Mouse (Mus musculus) monocyte, adult 5-6 weeks (primary cell): ENCODE results near the gene Micall1. TPM values are rescaled to one million over a fixed set of nuclear protein-coding genes. Genes with fewer than 3 reads are reported as not detected.

Experiments
- ATAC-seq: fragments of 153-309, 156-312 bp; replicated peaks from 2 replicates; pipeline ENCODE4 v1.8.0; 2017; ENCODE audit warnings: mild to moderate bottlenecking; ENCODE audit not compliant: low TSS enrichment, insufficient number of reproducible peaks, severe bottlenecking, poor library complexity, low FRiP score
- total RNA-seq: library from RNA; stranded (forward); fragments of 200-1000, 200-491, 200-594 nt; gene quantifications from 3 replicates; pipeline ENCODE4 v1.2.3, GENCODE M21; 2017

Micall1 gene
- 12.9 to 26.3 TPM (median 16.2 TPM) in 3 replicates for total RNA-seq

DNA sequence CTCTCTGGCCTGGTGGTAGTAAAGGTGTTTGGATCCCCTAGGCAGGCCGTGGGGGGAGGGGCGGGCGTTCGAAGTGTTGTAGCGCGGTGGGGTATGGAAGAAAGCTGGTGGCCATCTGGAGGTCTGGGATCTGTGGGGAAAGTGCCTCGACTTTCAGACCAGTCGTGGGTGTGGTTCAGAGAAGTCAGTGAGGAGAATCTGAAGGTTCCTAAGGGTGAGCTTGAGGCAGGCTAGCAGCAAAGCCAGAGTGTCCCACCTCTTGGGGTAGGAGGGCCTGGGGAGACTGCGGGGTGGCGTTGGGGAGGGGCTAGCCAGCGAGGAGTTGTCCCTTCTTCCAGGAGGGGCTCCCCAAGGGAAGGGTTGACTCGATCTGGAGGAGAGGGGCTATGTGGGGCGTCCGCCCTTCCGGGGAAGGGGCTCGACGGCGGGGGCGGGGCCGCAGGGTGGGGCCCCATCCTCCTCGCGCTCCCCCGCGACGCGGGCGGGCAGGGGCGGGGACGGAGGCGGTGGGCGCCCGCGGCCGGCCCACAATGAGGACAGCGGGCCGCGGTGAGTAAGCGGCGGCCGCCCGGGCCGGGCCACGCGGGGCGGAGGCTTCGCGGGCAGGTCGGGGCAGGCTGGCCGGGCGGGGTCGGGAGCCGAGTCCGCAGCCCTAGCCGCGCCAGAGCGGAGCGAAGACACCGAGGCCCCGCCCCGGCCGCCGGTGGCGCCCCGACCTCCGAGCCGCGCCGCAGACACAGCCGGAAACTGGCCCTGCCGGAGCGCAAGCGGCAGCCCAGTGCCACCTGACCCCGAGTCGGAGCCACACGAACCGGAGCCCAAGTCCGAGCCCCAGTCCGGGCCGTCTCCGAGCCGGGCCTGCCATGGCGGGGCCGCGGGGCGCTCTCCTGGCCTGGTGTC lies at the start of gene Micall1:
TSS of gene Micall1 (plus strand) at position 478 of the 900 bp plus-strand sequence.
- ATAC-seq = peak; percentile 28; the same call in 1 of the 2 replicates

DNA sequence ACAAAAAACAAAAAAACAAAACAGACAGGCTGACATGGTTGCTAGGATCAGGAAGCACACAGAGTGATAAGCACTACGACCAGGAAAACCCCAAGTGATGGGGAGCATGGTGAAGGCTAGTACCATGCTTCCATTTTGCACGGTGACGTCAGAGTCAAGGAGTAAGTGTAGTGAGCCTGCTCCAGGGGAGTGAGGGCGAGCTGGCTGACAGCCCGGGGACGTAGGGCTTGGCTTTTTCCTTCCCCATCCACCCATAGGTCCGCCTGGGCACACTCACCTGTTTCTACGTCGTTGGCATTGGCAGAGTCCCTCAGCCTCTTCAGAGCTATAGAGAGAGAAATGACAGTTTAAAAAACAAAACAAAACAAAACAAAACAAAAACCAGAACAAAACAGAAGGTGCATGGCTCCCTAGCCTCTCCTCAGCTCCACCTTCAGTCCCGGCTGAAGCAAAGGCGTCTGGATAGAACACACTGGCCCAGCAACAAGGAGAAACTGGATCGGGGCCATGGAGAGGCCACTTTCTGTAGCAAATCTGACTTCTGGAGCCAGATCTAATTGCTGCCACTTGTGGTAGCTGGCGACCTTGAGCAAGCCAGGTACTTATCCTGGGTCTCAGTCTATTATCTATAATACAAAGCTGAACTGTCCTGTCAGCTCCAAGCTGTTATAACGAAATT lies 47.7 kb upstream of the Micall1 start:
- no peak for ATAC-seq

DNA sequence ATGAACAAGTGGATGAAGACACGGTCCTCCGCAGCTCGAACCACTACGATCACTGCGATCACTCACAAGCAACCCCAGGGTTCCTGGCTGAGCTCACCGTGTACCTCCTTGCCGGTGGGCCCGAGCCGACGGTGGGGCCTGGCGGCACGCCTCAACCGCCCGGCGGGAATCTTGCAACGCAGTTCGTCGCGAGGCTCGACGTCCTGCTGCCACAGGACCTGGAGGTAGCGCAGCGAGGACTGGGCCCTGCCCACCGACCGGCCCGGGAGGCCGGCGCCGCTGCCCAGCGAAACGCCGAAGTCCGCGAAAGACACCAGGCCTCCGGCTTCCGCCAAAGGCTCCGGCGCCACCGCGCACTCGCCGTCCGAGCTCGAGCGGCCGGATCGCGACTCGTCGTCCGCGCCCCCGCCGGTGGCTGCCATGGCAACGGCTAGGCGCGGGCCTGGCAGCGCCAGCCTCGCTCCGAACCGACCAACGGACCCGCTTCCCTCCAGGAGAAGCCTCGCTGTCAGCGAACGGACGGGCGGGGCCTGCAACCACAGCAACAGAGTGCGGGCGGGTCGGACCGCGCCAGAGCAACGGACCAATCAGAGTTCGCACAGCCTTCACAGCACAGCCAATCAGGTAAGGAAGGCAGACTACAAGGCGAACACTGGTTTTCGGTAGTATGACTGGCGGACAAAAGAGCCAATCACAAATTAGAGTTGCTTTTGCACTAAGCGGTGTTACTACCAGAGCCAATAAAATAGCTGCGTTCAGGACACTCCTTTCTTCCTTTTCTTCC lies 46.1 kb upstream of the Micall1 start, which contains the start of gene Ankrd54:
TSS of gene Ankrd54 (minus strand) at position 518 of the 784 bp plus-strand sequence.
- peak; percentile 98 for ATAC-seq

DNA sequence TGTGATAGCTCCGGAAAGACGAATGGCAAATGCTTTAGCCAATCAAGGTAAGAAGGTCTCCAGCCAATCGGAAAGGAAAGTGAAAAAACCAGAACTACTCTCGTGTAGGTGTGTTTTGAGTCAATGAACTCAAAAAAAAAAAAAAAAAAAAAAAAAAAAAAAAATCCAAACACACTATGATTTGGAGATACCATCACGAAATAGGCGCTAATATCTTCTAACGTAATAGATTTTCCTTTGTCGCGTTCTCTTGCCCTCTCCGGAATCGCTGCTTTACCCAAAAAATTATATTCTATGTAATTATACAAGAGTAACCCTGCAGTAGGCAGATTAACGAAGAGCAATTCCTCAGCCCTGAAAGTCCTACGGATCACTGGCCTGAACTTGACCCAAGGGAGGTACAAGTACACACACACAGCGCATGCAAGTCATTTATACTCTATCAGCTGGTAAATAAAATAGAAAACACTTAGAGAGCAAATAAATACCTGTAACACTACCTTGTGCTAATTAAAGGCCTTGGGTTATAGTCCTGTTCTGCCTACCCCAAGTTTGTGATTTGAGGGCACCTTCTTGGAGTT lies 45.4 kb upstream of the Micall1 start:
- no peak for ATAC-seq

DNA sequence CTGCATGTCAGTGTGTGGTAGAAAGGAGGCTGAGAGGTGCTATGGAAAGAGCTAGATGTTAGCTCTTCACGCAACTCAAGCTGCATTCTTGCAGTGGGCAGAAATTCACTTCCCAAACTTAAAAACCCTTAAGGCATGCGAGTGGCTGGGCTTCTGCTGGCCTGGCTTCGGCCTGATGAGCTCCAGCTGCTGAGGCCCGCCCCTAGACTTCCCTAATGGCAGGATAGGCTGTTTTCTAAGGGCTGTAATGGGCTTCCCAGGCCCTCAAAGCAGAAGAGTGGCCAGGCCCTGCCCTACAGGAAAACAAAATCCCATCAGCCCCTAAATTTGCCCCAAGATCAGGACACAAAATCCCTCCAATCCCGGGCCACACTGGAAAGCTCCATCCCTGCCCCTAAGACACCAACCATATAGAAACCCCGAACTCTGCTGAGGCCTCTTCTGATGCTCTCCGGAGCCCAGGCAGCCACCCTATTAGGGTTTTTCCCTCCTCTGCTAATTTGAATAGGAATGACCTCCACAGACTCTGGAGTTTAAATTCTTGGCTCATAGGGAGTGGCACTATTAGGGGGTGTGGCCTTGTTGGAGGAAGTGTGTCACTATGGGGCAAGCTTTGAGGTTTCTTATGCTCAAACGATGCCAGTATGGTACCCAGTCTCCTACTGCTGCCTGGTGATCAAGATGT lies 43.5 kb upstream of the Micall1 start:
- ATAC-seq = no peak

DNA sequence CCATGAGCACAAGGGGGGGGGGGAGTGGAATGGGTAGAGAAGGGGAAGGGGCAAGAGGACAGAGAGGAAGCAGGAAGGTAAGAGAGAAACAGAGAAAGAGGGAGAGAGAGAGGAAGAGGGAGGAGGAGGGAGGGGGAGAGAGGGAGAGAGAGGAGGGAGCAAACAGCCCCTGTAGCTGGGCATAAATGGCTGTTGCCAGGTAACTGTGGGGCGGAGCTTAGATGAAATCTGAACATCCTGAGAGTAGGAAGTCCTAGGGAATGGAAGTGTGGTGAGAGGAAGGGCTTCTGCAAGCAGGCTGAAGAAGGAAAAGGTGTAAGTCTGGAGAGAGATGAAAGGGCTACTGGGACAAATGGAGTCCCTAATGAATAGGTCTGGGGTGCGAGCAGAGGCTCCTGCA lies 42.4 kb upstream of the Micall1 start:
- ATAC-seq = no peak

DNA sequence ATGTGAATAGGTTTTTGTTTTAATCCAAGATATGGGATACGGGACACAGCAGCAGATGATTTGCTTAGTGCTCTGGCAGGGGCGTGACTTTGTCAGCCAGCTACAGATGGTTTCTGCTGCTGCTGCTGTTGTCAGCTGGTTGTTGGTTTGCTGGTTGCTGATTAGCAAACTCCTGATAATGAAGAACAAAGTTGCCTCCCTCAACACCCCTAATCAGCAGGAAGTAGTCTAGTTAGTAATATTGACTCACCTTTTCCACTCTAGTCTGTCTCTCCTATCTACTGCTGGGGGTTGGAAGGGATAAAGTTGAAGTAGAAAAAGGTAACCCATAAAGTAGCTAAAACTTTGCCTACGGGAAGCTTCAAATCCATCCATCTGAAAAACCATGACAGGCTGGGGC lies 41.1 kb upstream of the Micall1 start:
- no peak for ATAC-seq

DNA sequence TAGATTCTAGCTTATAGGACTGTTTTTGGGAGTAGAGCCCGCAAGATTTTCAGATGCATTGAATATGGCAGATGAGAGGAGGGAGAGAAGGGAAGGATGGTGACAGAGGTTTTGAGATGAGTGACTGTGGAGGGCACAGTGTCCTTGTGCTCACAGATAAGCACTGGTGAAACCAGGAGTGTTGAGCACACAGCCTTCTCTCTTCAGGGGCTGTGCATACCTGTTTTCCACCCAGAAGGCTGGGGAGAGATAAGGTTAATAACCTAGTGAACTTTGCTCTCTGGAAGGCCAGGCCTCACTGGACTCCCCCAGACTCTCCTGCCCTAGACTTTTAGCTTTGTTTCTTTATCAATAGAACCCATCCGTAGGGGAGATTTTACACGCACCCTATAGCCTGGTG lies 40.3 kb upstream of the Micall1 start:
- no peak for ATAC-seq

DNA sequence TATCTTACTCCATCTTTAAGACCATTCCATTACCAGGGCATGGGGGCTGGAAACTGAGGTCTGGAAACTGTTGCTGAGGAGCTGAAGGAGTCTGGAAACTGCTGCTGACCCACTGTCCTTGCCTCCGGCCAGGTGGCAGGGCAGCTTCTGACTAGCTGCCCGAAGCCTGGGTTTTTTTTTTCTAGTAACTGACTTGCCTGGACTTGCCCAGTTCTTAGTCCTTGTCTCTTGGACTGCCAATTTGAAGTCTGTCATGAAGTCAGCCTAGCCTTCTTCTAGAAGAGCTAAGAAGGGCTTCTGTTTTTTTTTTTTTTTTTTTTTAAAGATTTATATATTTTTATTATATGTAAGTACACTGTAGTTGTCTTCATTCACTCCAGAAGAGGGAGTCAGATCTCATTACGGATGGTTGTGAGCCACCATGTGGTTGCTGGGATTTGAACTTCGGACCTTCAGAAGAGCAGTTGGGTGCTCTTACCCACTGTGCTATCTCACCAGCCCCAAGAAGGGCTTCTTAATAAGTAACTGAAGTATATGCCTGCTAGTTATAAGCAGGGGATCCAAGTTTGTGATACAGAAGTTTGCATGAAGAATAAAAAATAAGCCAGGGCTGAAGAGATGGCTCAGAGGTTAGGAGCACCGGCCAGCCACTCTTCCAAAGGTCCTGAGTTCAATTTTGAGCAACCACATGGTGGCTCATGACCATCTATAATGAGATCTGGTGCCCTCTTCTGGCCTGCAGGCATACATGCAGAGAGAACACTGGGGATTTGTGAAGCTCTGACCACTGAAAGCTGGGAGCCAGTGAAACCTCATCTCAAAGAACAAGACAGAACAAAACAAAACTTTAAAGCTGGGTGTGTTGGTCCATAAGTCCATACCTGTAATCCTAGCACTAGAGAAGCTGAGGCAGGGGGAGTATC lies 37.3 kb upstream of the Micall1 start:
- no peak for ATAC-seq

DNA sequence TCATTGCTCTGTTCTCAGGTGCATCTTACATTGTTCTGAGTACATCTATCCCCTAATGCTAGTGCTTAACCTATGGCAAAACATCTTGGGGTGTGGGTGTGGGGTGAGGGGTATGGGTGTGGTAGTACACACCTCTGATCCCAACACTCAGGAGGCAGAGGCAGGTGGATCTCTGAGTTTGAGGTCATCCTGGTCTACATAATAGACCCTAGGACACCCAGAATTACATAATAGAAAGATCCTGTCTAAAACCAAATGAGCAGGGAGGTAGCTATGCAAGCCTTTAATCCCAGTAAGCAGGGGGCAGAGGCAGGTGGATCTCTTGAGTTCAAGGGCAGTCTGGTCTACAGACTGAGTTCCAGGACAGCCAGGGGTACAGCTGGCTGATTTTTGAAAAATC lies 34.9 kb upstream of the Micall1 start:
- ATAC-seq = no peak

DNA sequence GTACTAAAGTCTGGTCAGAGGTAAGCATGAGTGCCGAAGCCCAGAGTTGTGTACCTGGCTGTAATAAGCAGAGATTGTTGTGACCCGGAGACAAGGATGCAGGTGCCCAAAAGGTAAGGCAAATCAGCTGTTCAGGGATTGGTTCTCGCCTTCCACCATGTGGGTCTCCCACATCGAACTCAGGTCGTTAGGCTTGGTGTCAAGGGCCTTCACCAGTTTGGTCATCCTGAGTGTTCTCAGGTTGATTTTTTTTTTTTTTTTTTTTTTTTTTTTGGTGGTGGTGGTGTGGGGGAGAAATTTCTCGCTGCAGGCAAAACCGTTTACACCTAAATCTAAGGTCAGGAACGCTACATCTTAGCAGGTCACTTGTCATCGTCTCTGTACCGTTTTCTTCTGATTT lies 34.3 kb upstream of the Micall1 start:
- ATAC-seq = no peak

DNA sequence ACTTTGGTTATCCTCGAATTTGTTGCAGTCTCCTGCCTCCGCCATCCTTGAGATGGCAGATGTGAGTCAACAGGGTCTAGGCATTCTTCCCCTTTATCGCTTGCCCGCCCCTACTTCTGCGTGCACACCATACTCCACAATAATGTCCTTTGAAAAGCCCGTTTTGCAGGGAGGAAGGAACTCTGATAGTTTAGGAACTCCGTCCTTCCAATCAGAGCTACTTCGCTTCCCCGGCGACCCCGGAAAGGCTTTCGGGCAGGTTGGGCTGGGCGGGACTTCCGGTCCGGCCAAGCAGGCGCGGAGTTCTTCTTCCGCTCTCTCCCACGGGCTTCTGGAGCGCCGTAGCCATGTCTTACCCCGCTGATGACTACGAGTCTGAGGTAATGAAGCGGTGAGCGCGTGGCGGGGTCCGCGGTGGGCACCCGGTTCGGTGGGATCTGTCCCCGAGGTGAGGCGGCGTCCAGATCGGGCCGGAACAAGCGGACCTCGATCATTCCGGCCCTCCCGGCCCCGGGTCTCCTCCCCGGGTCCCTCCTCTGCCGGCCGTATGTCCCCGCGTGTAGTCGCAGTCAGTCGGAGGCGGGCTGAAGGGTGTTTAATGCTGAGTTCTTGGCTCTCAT lies 33.7 kb upstream of the Micall1 start, which contains the start of gene Eif3l:
TSS of gene Eif3l (plus strand) at position 267 of the 620 bp plus-strand sequence.
- ATAC-seq = peak; percentile 93

DNA sequence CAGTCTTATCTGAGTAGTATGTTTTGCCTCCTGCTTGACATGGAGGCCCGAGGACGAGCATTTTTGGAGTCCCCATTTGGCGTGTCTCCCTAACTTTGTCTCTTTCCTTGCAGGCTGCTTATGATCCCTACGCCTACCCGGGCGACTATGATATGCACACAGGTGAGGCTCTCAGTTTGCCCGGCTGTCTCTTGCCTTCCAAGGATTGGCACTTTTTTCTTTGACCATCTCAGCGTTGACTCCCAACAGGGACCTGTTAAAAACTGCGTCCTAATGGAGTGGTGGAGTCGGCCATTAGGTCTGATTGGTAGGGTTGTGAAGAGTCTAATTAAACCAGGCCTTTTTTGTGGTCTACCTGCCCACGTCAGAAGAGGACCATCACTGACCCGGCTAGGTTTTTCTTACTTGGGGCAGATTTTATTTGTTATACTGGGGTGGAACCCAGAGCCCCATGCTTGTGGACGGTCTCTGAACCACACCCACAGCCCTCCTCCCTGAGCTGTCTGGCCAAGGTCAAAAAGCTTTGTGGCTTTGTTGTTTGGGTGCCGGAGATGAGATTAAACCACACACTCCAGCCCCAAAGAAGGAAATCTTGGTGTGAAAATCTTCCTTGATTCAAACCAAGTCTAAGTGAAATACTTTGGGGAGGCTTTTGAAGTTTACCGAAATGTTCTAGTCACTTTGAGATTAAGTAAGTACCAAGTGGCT lies 32.9 kb upstream of the Micall1 start:
- ATAC-seq = no peak

DNA sequence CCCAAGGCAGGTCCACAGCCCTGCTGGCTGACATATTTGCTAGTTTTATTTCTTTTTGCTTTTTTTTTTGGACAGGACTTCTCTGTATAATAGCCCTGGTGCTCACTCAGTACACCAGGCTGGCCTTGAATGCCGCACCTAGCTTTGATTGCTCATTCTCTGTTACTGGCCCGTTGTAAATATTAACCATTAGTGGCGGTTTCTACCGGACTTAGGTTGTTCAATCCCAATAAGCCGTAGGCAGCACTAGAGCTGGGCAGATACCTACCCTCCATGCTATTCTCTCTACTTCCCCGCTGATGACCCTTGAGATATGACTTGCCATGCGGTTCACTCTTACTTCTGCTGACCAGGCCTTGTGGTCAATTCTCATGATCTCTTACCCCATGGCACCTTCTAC lies 29.1 kb upstream of the Micall1 start:
- ATAC-seq = no peak

DNA sequence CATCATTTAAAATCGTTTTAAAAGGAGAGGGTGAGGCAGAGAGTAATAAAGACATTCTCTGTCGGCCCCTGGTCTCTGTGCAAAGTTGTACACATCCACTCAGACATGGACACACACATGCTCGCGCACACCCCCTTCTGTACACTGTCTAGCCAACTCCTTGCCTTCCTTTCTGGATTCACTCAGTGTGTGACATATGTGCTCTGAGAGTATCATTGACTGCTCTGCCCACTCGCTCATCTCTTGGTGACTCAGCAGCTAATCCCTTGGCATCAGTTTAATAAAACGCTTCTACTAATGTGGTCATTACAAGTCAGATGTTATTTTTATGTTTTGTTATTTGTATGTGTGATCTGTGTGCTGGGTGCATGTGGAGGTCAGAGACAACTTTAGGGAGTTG lies 16.4 kb upstream of the Micall1 start:
- ATAC-seq = no peak

DNA sequence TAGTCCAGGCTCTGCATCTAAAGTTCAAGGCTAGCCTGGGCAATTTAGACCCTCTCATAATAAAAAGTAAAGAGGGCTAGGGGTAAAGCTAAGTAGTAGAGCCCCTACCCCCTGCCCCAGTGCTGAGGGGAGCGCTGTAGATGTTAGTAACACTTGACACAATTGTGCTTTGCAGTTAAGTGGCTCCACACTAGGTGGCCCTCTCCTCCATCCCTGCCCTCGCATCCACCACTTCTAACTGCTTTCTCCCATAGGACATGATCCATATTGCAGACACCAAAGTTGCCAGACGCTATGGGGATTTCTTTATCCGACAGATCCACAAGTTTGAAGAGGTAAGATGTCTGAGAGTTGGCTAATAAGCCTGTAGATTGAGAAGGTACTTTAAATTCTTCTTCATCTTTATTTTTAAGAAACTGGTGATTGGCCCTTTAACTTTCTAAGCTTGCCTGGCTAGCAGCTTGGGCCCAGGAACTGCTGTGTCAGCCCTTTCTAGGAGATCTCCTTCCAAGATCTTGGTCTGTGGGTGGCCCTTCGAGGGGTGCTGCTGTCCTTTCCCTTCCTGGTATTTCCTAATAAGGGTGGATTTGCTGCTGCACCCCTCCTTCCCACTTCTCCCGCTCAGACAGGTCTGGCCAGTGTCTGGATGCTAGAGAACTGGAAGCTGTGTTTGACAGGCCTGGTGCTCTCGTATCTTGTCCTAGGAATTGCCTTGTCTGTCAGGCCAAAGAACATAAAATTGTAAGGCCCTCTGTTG lies 15.4 kb upstream of the Micall1 start:
- no peak for ATAC-seq
